11 mouse cellular contexts compared by ENCODE assay signal in the genomic region with DNA sequence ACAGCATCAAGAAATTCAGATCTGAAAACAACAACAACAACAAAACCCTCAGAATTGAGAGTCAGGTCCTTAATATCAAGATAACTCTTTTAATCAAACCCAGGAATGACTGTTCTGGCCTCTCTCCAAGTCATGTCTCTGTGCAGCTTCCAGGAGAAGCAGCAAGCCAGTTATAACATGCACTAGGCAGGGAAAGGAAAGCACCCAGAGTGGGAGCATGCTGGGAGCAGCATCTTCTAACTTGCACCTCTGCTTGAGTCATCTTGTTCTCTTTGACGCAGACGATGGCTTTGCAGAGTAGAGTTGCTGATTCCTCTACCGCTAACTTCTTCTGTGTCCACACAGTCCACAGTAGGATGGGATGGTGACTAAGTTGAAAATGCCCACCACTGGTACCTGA.
"Had no signal": no experiment of that assay in that cellular context is flagged by ENCODE, and none has a peak within 500 bp of the region (broad histone marks: within the 10 kb centered on the region; RNA-seq: fewer than 3 reads in every experiment).

No protein-coding gene starts in this region.

- DNase-seq: kidney, postnatal 25 days; layer of hippocampus, adult 9-11 months; liver; lung, adult 18-20 months; lung, postnatal 10 days; lung, postnatal 36 days; retina, postnatal 1 day; right cerebral cortex, postnatal 14 days; right cerebral cortex, postnatal 4 days; thymus, adult 2 months; thymus, postnatal 14 days had no signal
